Mouse (Mus musculus): ENCODE data around the gene Pdlim5.
"Not testable (repeated sequence)": the region's sequence is repeated elsewhere in the genome, so short reads cannot be mapped to it uniquely, and the experiment has no call there.

Gene Pdlim5

DNA sequence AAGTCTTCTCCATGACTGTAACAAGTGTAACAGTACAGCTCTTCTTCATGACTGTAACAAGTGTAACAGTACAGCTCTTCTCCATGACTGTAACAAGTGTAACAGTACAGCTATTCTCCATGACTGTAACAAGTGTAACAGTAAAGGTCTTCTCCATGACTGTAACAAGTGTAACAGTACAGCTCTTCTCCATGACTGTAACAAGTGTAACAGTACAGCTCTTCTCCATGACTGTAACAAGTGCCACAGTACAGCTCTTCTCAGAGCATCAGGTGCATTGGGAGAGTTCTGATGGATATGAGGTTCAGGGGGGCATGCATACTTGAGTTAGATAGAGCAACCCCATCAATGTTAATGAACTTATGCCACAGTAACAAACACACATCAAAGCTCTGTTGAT is 203.9 kb downstream of the Pdlim5 start:
- DNase-seq (ENCODE audit: low read depth in 1 of 2, low spot score in 2 of 2) = not testable (repeated sequence)

Data from monocyte, adult 2 months (primary cell).